Mouse (Mus musculus): ENCODE results near the gene Iqgap1. TPM values are rescaled to one million over a fixed set of nuclear protein-coding genes. Genes with fewer than 3 reads are reported as not detected.

Iqgap1 gene
- polyA plus RNA-seq, 2 experiments, result 5.5 to 11.2 TPM

DNA sequence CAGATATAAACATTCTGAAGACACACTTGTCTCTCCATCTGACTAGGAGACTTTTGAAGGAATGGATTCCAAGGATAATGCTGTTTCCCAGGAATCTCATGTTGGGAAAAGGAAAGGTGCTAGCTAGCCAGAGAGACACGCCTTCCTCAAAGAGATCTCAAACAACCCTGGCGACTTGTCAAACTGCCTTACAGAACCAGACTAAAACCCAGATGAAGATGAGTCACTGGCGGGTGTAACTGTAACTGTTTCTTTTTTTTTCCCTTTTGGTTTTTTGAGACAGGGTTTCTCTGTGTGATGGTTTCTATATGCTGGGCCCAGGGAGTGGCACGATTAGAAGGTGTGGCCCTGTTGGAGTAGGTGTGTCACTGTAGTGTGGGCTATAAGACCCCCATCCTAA is 15.2 kb upstream of the Iqgap1 start:
- H3K9me3 ChIP-seq (ENCODE audit: control insufficient read depth, low read length), result no peaks in the 10 kb centered on the region
- 60% methylated on average over 4 of the region's 4 CpGs for WGBS (ENCODE audit: insufficient replicate concordance)
- ATAC-seq (ENCODE audit: insufficient read depth), result no peak
- no peak overlapping the region for H3K4me3 ChIP-seq (ENCODE audit: insufficient read depth in 1 of 2, low read depth in 2 of 2, low read length in 2 of 2)
- H3K36me3 ChIP-seq (replicated peaks; ENCODE audit: control insufficient read depth, insufficient read depth, low read depth), result no peaks in the 10 kb centered on the region
- no peak overlapping the region for H3K9ac ChIP-seq (replicated peaks)
- no peaks in the 10 kb centered on the region for H3K27me3 ChIP-seq (ENCODE audit: control insufficient read depth, insufficient read depth, low read length)
- no peak overlapping the region for H3K27ac ChIP-seq
- H3K4me1 ChIP-seq (replicated peaks; ENCODE audit: control insufficient read depth in 2 of 2, insufficient read depth in 2 of 2, low read length in 1 of 2), result 0 out of 4 replicates have a peak, but pooled peaks cover 0 to 2% of the 10 kb centered on the region in 2 experiments
- TF ChIP-seq CTCF (IDR thresholded peaks at IDR 0.05; ENCODE audit: low read depth) (no peak), EP300 (IDR thresholded peaks at IDR 0.05; ENCODE audit: low read depth) (no peak)
- DNase-seq (ENCODE audit: low read depth in 3 of 3, low spot score in 3 of 3), result no peak
- H3K4me2 ChIP-seq (ENCODE audit: low read depth), result no peak overlapping the region

DNA sequence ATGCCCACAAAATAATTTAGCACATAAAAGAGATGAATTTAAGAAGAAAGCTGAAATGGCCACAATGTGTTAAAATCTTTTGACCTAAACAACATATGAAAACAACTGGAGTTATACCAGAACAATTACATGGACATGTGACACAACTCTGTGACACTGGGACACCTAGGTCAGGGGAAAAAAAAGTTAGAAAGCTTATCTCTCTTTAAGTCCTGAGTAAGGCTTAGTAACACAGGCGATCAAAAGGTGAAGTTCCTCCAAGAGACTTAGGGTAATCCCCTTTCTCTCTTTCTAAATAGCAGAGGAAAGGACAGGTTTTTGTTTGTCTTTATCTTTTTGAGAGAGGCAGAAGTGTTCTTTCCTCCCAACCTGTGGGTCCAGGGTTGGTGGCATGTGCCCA is 14.5 kb upstream of the Iqgap1 start:
- no peak overlapping the region for H3K9ac ChIP-seq (replicated peaks)
- DNase-seq (ENCODE audit: low read depth in 3 of 3, low spot score in 3 of 3) (no peak), ATAC-seq (ENCODE audit: insufficient read depth) (no peak)
- no peaks in the 10 kb centered on the region for H3K36me3 ChIP-seq (replicated peaks; ENCODE audit: control insufficient read depth, insufficient read depth, low read depth)
- H3K27me3 ChIP-seq (ENCODE audit: control insufficient read depth, insufficient read depth, low read length), result no peaks in the 10 kb centered on the region
- no peak overlapping the region for H3K4me2 ChIP-seq (ENCODE audit: low read depth)
- no peak overlapping the region for H3K4me3 ChIP-seq (ENCODE audit: insufficient read depth in 1 of 2, low read depth in 2 of 2, low read length in 2 of 2)
- TF ChIP-seq CTCF (IDR thresholded peaks at IDR 0.05; ENCODE audit: low read depth) (no peak), EP300 (IDR thresholded peaks at IDR 0.05; ENCODE audit: low read depth) (no peak)
- no peak overlapping the region for H3K27ac ChIP-seq
- H3K4me1 ChIP-seq (replicated peaks; ENCODE audit: control insufficient read depth in 2 of 2, insufficient read depth in 2 of 2, low read length in 1 of 2), result peaks cover 0 to 2% of the 10 kb centered on the region in 2 experiments; a peak in 1 of 4 replicates
- H3K9me3 ChIP-seq (ENCODE audit: control insufficient read depth, low read length), result no peaks in the 10 kb centered on the region
- WGBS (ENCODE audit: insufficient replicate concordance), result 27% methylated on average over 1 of the region's 1 CpGs

DNA sequence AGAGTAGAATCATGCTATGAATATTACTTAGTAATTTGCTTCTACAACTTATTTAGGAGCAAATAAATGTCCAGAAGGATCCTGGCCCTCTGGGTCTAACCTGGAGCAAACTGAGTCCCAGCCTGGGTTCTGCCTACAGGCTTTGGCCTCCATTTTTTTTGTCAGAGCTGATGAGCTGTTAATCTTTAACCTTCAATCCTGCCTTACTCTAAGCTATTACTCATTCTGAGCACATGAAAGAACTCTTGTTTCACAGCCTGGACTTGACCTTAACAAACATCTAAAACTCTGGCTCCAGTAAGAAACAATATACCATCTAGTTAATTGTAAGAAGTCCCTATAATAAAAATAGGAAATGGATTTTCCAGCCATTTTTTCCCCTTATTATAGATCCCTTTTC is 14.0 kb upstream of the Iqgap1 start:
- TF ChIP-seq CTCF (IDR thresholded peaks at IDR 0.05; ENCODE audit: low read depth) (no peak), EP300 (IDR thresholded peaks at IDR 0.05; ENCODE audit: low read depth) (no peak)
- Histone ChIP-seq H3K9ac (replicated peaks) (no peak overlapping the region), H3K27me3 (ENCODE audit: control insufficient read depth, insufficient read depth, low read length) (no peaks in the 10 kb centered on the region), H3K27ac (no peak overlapping the region), H3K4me3 (ENCODE audit: insufficient read depth in 1 of 2, low read depth in 2 of 2, low read length in 2 of 2) (no peak overlapping the region), H3K36me3 (replicated peaks; ENCODE audit: control insufficient read depth, insufficient read depth, low read depth) (no peaks in the 10 kb centered on the region), H3K9me3 (ENCODE audit: control insufficient read depth, low read length) (no peaks in the 10 kb centered on the region), H3K4me2 (ENCODE audit: low read depth) (no peak overlapping the region), H3K4me1 (replicated peaks; ENCODE audit: control insufficient read depth in 2 of 2, insufficient read depth in 2 of 2, low read length in 1 of 2) (peaks cover 0 to 2% of the 10 kb centered on the region in 2 experiments; a peak in 1 of 4 replicates)
- DNase-seq (ENCODE audit: low read depth in 3 of 3, low spot score in 3 of 3), result no peak
- no peak for ATAC-seq (ENCODE audit: insufficient read depth)

DNA sequence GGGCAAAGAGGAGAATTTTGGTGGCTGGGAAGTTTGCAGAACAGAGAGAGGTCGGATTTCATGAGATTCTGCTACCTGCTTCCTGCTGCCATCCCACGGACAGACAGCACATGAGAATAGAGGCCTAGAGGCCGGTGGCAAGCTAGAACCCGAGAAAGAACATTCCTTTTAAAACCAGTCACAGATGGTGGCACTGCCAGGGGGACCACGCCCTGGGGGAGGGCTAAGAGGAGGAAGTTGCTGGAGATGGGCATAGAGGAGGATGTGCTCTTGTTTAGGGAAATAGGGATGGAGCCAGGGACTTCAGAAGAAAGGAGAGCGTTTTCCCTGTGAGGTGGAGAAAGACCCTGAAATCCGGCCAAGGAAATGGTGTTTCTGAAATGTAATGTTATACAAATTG is 12.5 kb upstream of the Iqgap1 start:
- TF ChIP-seq CTCF (IDR thresholded peaks at IDR 0.05; ENCODE audit: low read depth), result no peak
- TF ChIP-seq EP300 (IDR thresholded peaks at IDR 0.05; ENCODE audit: low read depth), result no peak
- DNase-seq (ENCODE audit: low read depth in 3 of 3, low spot score in 3 of 3), result no peak
- WGBS (ENCODE audit: insufficient replicate concordance), result 40% methylated on average over 7 of the region's 7 CpGs
- Histone ChIP-seq H3K4me1 (replicated peaks; ENCODE audit: control insufficient read depth in 2 of 2, insufficient read depth in 2 of 2, low read length in 1 of 2) (peaks cover 0 to 6% of the 10 kb centered on the region in 2 experiments; a peak in 2 of 4 replicates), H3K27ac (no peak overlapping the region), H3K4me2 (ENCODE audit: low read depth) (no peak overlapping the region), H3K9ac (replicated peaks) (no peak overlapping the region), H3K36me3 (replicated peaks; ENCODE audit: control insufficient read depth, insufficient read depth, low read depth) (no peaks in the 10 kb centered on the region), H3K27me3 (ENCODE audit: control insufficient read depth, insufficient read depth, low read length) (no peaks in the 10 kb centered on the region), H3K4me3 (ENCODE audit: insufficient read depth in 1 of 2, low read depth in 2 of 2, low read length in 2 of 2) (no peak overlapping the region), H3K9me3 (ENCODE audit: control insufficient read depth, low read length) (no peaks in the 10 kb centered on the region)
- no peak for ATAC-seq (ENCODE audit: insufficient read depth)

DNA sequence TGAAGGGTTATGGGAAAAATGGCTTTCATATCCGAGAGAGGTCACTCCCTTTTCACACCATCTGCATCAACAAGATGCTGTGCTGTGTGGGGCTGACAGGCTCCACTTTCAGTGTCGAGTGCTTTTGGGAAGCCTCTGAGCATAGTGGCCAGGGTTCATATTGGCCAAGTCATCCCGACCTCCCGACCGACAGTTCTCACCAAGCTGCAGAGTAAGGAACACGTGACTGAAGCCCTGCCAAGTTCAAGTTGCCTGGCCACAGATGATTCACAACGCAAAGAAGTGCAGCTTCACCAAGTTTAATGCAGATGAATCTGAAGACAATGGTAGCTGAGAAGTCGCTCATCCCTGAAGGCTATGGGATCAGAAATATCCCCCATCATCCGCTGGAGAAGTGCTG is 12.0 kb upstream of the Iqgap1 start:
- no peaks in the 10 kb centered on the region for H3K9me3 ChIP-seq (ENCODE audit: control insufficient read depth, low read length)
- no peak overlapping the region for H3K9ac ChIP-seq (replicated peaks)
- no peak for TF ChIP-seq CTCF (IDR thresholded peaks at IDR 0.05; ENCODE audit: low read depth)
- no peak for TF ChIP-seq EP300 (IDR thresholded peaks at IDR 0.05; ENCODE audit: low read depth)
- H3K4me2 ChIP-seq (ENCODE audit: low read depth), result no peak overlapping the region
- WGBS (ENCODE audit: insufficient replicate concordance), result 50% methylated on average over 9 of the region's 9 CpGs
- H3K36me3 ChIP-seq (replicated peaks; ENCODE audit: control insufficient read depth, insufficient read depth, low read depth), result no peaks in the 10 kb centered on the region
- H3K4me1 ChIP-seq (replicated peaks; ENCODE audit: control insufficient read depth in 2 of 2, insufficient read depth in 2 of 2, low read length in 1 of 2), result peaks cover 0 to 6% of the 10 kb centered on the region in 2 experiments; a peak in 2 of 4 replicates
- H3K4me3 ChIP-seq (ENCODE audit: insufficient read depth in 1 of 2, low read depth in 2 of 2, low read length in 2 of 2), result no peak overlapping the region
- H3K27ac ChIP-seq, result no peak overlapping the region
- no peaks in the 10 kb centered on the region for H3K27me3 ChIP-seq (ENCODE audit: control insufficient read depth, insufficient read depth, low read length)
- ATAC-seq (ENCODE audit: insufficient read depth) (no peak), DNase-seq (ENCODE audit: low read depth in 3 of 3, low spot score in 3 of 3) (no peak)

All from liver, embryonic 14.5 days (tissue).